Mouse (Mus musculus) gastrocnemius, postnatal 25 days (tissue): ENCODE data around the gene Gapvd1. TPM values are rescaled to one million over a fixed set of nuclear protein-coding genes. Genes with fewer than 3 reads are reported as not detected.

Source experiments
- DNase-seq: peaks from one replicate; pipeline ENCODE4 v3.0.0; 2022
- total RNA-seq, 2 experiments: library from RNA; stranded (reverse); gene quantifications; 1 replicate in 1 of 2; 2 replicates in 1 of 2; pipeline ENCODE4 v1.2.3; 2021

Gapvd1 gene
- total RNA-seq, 2 experiments from 2014 or later, result 29.8 to 32.5 TPM

DNA sequence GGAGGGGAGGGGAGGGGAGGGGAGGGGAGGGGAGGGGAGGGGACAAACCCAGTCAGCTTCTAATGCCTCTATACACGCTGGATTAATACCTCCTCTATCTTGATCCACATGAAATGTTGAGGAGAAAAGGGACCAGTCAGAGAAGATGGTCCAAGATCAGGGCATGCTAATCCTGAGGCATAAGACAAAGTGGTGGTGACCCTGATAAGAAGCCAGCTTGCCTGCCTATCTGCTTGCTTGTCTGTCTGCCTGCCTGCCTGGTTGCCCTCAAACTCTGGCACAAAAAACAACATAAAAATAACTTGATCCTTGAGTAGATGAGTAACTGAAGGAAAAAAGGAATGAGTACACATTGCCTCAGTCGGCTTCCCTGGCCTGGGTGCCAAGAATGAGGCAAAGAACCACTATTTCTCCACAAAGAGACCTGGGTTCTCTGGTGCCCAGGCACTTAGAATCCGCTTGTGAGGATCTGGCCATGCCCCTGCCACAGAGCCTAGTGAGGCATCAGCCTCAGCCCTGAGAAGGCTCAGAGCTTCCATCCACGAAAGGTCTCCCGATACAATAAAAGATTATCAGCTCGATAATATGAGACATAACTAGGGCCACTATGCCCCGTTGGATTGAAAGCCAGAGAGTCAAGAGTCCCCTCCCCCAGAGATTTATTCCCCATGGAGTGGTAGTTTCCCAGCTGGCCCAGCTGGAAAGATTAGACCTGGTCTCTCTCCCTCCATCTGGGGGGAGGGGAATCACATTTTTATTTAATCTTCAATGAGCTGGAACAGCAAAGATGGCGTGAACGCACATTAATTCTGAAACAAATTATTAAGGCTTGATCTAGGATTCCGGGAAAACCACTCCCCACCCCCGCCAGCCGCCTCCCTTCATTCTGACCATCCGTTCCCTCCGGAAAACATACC, 119.5 kb downstream of the Gapvd1 start:
- no peak for DNase-seq

- DNase-seq, result no peak
These were observed 123.0 kb downstream of the Gapvd1 start for GRCm38 (mm10) chr2:34632051-34632450.

- DNase-seq, result no peak
These were observed 124.6 kb downstream of the Gapvd1 start for GRCm38 (mm10) chr2:34630445-34630844.

- DNase-seq, result no peak
These were observed 125.3 kb downstream of the Gapvd1 start for GRCm38 (mm10) chr2:34629758-34630157.

- no peak for DNase-seq
These were observed 126.0 kb downstream of the Gapvd1 start for GRCm38 (mm10) chr2:34628903-34629540.

DNA sequence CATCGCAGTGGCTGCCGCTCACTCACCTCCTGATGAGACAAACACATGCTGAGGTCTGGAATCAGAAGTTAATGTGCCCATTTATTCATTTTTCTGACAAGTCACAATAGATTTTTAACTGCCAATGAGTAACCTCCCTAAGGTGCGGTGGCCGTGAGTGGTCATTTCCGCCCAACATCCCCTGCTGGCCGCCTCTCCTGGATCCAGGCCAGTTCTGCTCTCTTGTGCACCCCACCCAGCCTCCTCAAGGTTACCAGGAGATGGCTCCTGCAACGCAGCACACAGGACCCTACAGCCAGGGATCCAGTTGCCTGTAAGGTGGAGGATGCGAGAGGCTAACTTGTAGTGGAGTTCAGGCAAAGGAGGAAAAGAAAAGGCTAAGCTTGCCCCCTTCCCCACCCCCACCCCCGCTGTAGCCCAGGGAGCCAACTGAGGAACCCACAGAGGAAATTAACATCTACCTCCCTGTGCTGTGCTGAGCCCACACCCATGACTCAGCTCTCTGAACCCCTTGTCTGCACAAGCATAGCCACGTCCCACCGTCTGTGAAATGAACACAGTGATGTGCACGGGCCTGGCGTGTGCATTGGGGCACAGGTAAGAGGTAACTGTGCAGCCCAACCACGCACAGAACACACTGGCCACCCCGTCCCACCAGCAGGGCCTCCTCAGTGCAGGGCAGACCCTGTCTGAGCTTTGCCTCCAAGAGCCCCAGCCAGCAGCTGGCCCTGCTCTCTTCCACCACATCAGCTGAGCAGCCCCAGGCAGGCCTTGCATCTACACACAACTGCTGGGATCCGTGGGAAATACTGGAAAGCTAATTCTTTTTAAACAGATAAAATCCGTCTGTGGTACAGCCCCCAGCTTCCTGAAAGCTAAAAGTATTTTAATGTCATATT, 127.5 kb downstream of the Gapvd1 start:
- no peak for DNase-seq

Other genes with a start within 250 kb of the Gapvd1 start
- gene Hspa5, start 16.7 kb upstream of the Gapvd1 start, total RNA-seq, result 100 to 1,000 TPM; 189 to 222 TPM
- 1 to 10 TPM; 8.1 to 9.8 TPM for gene Rabepk, start 44.7 kb upstream of the Gapvd1 start, total RNA-seq
- gene Fbxw2, start 71.1 kb upstream of the Gapvd1 start, total RNA-seq, result 10 to 100 TPM; 44.7 TPM
- gene Gm34653, start 77.8 kb upstream of the Gapvd1 start, total RNA-seq, result under 1 TPM in 1 of 2 experiments, not detected in 1; 0.20 TPM
- gene Cutal, start 119.2 kb upstream of the Gapvd1 start, total RNA-seq, result under 1 TPM; 0.38 TPM
- 10 to 100 TPM in 1 of 2 experiments, 1 to 10 TPM in 1; 8.2 to 13.3 TPM for gene Psmd5, start 119.7 kb upstream of the Gapvd1 start, total RNA-seq
- gene Phf19, start 158.8 kb upstream of the Gapvd1 start, total RNA-seq, result 1 to 10 TPM in 1 of 2 experiments, under 1 TPM in 1; 0.91 to 1.3 TPM
- 1 to 10 TPM in 1 of 2 experiments, under 1 TPM in 1; 0.46 to 1.3 TPM for gene Traf1, start 206.5 kb upstream of the Gapvd1 start, total RNA-seq